Mouse (Mus musculus) bone marrow, adult 2 months (tissue): ENCODE measurements around the gene Grik2.

ENCODE experiments used
- CTCF ChIP-seq: fragments of 200-500 bp; IDR thresholded peaks from 2 replicates; pipeline ENCODE4 v1.5.1; 2011; ENCODE audit warnings: low read length, control low read depth; ENCODE audit not compliant: control insufficient read depth, insufficient read depth
- POLR2A ChIP-seq: fragments of 200-500 bp; IDR thresholded peaks from 2 replicates; pipeline ENCODE4 v1.6.1; 2011; ENCODE audit warnings: low read depth, mild to moderate bottlenecking, control low read depth, low read length, borderline replicate concordance; ENCODE audit not compliant: control insufficient read depth

- no peak for TF ChIP-seq POLR2A
- no peak for TF ChIP-seq CTCF
Observed at GRCm38 (mm10) chr10:49365262-49365661, 423.3 kb downstream of the Grik2 start.
